Mouse (Mus musculus) frontal cortex, postnatal 36 days (tissue): ENCODE data around the gene Tfcp2.

Experiments used
- DNase-seq, 2 experiments: peaks; one replicate each; pipeline ENCODE4 v3.0.0; 2022; ENCODE audit warnings: low spot score in 2 of 2

The Tfcp2 gene

DNA sequence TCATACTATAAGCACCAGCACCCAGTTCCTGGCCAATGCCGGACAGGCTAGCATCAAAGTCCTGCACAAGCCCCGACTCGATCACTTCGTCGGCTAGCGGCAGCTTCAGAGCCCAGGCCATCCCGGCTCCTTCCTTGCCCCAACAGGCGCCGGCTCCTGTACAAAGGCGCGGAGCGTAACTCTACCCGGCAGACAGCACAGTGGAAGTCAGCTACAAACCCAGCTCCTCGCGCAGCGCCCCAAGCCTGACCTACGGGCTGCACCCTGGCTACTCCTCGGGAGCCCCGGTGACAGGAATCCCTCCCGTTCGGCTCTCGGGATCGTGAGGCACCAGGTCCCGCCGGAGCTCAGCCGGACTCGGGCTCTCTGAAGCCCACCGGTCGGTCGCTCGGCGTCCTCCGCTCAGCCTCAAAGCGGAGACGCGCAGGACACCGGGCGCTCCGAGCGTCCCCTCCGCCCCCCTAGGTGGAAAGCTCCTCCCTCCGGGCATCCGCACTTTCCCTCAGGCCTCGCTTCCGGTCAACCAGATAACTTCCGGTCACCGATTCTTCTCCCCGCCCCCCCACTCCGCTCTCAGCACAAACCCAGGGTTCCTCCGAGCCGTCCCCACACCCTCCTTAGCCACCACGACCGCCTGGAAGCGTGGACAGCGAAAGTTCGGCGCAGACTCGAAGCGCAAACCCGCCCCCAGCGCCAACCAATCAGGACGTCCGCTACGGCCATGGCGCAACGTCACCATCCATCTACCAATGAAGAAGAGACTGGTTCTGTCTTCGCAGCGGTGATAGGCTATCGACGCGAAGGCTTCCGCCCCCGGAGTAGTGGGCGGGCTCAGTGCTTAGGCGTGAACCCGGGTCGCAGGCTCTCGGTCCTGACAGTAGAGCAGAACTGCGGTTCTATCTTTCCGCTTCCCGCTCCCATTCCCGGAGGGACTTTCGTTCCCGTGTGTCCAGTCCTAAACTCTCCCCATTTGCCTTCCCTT is at the start of gene Tfcp2:
TSS of gene Tfcp2 (minus strand) at position 683 of the 982 bp plus-strand sequence.
- peak; percentile 99 to 100 for DNase-seq

DNA sequence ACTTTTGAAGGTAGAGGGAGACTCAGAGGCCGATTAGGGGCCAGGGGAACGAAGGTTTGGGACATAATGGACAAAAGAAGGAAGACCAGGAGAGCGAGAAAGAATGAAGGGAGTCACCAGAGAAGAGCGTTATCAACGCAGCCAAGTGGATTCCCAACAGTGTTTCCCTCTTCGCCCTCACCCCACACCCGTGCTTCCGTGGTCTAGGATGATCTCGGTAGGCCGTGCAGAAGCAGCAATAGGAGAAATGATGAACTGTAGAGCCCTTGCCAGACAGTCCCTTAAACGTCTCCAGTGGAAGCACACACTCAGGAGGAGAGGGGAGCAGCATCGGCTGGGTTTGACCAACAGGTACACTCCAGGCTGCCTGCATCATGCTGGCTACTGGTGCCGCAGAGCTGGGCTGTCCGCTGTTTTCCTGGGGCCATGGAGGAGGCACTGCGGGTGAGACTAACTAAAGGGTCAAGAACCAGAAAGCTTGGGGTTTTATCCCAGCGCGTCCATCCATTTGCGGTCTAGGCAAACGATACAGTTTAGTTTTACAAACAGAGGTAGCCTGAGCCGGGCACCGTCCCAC is 49.0 kb upstream of the Tfcp2 start:
- DNase-seq, result no peak

DNA sequence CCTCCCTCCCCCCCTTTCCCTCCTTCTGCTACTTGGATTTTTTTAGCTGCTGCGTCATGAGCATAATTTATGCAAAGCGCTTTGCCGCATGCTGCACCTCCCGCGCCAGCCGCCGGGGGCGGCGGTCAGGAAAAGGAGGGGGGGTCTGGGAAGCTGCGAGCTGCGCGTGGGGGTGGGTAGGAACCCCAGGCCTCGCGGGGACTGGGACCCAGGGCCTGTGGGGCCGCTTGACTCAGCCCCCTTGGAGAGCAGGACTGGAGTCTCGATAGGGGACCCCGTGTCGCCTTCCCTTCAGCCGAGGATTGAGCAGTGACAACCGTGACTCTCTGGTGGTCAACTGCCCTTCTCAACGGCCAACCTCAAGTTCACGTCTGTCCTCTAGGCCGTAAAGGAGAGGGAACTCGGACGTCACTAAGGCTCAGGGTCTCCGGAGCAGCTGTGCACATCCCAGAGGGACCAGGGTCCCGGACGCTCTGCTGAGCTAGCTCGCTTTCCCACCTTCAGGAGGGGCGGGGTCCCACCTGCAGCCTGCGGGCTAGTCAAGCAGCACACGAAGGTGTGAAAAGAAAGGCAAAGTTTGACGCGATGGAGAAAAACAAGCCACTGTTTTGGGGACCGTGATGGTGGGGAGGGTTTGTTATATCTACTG is 48.4 kb upstream of the Tfcp2 start:
- DNase-seq, result peak; percentile 62 to 70

DNA sequence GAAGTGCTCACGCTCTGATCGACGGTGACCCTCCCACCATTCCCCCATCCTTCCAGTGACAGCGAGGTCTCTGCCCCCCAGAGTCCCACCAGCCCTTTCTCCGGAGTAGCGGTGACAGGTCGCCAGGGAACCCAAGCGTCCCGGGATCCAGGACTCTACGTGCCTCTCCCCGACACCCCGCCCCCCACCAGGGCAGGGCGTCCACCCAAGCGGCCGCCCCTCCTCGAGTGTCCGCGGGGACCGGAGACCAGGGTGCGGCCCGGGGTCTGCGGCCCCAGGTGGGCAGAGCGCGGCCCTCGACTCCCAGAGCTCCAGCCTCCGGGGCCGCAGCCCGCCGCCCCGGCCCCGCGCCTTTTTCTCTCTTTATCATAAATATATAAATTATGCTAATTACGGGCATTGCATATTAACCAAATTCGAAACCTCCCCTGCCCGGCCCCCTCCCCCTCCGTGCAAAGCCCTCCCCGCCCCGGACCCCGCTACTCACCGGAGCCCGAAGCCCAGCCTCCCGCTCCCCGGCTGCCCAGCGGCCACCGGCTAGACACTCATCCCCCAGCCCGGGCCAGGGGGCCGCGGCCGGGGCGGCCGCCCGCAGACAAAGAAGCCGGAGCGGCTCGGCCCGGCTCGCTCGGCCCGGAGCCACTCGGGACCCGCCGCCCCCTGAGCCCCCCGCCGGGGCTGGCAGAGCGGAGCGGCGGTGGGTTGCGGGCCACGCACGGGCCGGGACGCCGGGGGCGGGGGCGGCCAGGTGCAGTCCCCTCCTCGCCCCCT is 47.7 kb upstream of the Tfcp2 start, which contains the start of gene Pou6f1:
TSS of gene Pou6f1 (minus strand) at position 709 of the 771 bp plus-strand sequence.
- peak; percentile 40 to 43 for DNase-seq

DNA sequence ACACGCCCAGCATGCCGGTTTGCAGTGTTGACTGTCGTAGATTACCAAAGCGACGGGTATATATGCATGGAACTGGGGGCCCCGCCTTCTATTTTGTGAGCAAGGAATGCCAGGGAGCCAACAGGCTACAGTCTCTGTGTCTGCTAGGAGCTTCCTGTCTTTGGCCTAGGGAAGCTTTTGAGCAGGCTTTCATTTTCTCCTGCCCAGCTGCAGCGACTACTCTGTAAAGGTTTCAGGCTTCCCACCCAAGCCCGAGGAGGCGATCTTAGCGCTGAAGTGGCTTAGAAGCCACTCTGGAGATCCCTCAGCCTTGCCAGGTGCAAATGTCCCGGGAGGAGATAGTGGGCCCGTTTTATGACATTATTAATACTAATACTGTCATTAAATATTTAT is 47.1 kb upstream of the Tfcp2 start:
- DNase-seq, result peak in 1 of 2 experiments; percentile 41

DNA sequence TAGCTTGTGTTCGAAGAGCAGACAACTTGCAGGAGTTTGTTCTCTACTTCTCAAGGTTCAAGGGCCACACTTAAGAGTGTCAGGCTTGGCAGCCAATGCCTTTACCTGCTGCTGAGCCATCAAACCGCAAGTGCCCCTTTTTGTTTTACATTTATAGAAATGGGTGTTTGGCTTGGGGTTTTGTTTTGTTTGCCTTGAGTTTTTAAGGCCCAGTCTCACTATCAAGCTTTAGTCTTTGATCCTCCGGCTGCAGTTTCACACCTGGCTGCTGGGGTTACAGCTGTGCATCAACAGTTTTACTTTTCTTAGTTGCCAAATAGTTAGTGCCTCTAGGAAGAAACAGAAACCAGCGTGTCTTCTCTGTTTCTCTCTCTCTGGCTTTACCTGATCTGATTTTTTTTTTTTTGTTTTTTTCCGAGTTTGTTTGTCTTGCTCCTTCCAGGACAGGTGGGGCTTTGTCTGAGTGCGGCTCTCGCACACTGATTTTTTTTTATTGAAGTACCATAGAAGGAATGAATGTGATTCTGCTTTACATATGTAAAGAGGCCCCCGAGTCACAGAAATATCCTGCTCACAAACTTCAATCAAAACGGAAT is 46.6 kb upstream of the Tfcp2 start:
- DNase-seq, result no peak

DNA sequence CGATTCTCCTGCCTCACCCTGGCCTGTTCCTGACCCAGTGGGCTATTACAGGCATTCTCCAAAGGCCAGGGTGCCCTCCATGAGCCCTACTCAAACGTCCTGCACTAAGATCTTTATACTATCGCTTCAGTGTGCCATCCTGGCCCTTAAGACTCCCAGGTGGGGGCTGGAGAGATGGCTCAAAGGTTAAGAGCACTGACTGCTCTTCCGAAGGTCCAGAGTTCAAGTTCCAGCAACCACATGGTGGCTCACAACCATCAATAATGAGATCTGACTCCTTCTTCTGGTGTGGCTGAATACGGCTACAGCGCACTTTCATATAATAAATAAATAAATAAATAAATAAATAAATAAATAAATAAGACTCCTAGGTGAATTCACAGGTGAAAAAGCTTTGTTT is 41.0 kb upstream of the Tfcp2 start:
- no peak for DNase-seq

DNA sequence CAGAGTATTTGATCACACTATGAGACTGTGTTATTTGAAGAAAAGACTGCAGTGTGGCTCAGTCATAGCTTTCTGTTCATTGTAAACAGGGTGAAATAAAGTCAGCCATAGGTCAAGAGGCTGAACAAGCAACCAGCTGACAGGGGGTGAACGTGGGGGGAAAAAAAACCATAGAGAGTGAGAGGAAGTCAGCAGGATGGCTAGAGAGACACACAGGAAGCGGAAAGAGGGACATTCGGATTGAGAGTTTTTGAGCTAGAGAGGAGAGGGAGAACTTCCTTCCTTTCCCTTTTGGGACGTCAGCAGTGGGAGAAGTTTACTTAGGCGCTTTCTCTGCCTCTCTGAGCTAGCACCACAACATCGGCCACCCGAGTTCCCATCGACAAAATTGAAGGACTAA is 38.6 kb upstream of the Tfcp2 start:
- DNase-seq, result no peak

DNA sequence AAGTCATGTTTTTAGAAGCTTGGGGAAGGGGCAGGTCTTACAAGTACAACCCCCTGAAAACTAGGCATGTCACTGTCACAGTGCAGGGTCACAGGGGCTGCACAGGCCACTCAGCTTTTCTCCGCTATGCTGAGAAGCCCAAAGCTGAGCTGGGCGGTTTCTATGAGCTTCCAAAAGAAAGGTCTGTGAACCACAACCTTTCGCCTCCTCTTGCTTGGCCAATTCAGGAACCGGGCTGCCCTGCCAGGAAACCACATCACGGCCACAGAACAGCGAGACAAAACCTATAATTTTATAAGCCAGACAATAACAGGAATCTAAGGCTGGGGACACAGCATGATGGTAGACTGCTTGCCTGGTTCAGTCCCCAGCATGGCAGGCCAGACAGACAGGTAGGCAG is 36.5 kb upstream of the Tfcp2 start:
- DNase-seq, result no peak

DNA sequence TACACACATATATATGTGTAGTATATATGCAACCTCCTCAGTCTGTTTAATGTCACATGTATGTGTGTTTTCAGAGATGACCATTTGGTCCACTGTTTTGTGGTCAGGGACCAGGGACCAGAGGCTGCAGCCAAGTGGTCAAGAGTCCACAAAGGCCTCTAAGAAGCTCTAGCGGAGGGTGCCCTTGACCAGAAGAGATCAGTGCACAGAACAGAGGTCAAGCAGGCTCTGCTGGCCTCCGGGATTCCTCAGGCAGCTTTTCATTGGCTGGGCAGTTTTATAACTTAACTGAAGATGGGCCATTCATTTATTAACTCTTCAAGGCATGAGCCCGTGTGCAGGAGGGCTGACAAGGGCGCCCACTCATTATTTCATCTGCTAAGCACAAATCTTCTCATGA is 35.4 kb upstream of the Tfcp2 start:
- no peak for DNase-seq

DNA sequence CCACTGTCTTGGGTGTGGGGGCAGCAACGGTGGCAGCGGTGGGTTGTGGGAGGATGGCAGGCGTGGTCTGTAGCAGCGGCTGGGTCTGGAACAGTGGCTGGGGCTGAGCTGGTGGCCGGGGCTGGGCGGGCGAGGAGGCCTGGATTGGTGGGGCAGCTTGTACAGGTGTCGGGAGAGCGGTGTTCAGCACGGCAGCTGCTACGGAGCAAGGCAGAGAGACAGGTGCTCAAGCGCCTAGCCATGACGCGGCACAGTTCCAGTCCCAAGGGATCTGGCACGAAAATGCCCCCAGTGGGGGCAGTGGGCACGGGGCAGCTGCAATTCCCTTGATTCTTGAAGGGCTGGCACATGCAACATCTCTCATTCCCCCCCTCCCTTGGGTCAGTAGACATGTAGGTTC is 34.1 kb upstream of the Tfcp2 start:
- DNase-seq, result no peak

DNA sequence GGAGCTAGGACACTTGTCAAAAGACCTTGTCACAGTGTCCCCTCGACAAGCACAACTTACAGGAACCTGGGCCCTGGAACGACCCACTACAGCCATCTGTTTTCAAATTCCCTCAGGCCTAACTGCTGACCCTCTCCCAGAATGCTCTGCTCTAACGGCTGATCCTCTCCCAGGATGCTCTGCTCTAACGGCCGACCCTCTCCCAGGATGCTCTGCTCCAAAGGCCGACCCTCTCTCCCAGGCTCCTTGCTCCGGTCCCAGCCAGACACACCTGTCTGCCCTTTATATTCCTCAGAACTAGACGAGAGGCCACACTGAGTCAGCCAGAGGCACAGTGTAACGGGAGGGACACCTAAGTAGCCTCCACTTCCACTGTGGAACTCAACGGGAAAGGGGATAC is 28.3 kb upstream of the Tfcp2 start:
- no peak for DNase-seq

DNA sequence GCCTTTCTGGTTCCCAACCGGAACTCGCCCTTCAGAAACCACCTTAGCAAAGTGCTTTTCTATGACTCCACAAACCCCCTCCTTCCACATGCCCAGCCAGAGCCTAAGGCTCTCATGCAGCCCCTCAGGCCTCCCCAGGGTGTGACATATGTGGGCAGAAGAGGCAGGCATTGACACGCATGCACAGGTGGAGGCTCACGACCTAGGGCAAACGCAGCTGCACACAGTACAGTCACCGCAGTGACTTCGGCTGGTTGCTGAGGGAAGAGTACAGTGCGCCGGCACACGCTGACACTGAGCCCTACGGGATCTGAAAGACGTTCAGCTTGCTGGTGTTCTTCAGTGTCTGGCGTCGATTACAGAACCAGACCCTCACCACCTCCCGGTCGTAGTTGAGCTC is 26.2 kb upstream of the Tfcp2 start:
- DNase-seq, result no peak

DNA sequence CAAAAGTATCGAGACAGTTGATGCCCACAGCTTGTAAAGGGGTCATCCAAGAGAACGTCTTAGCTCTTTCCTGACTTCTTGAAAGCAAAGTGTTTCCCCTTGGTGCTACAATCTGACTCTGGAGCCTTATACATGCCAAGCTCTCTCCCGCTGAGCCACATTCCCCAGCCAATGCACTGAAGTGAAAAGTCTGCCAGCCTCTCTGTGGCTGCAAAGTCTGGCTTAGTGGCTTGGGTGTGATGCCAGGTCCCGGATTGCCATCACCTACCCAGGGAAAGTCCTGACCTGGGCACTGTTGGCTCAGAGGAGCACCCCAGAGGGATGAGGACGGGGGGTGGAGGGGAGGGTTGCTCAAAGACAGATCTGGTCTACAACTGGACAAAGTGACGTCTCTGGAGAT is 25.0 kb upstream of the Tfcp2 start:
- no peak for DNase-seq

DNA sequence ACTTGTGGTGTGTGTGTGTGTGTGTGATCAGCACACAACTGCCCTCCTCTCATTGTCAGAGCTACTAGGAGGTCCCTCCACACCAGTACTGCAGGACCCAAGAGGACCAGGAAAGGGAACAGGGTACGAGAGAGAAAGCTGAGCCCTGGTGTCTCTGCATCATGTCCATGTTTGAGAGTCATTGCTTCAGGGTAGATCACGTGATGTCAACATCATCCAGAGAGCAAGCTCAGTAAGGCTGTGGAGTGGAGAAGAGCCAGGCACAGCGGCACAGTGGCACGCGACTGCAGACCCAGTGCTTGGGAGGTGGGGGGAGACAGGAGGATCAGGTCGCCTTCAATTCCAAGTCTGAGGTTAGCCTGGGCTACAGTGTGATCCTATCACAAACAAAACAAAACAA is 24.6 kb upstream of the Tfcp2 start:
- no peak for DNase-seq

DNA sequence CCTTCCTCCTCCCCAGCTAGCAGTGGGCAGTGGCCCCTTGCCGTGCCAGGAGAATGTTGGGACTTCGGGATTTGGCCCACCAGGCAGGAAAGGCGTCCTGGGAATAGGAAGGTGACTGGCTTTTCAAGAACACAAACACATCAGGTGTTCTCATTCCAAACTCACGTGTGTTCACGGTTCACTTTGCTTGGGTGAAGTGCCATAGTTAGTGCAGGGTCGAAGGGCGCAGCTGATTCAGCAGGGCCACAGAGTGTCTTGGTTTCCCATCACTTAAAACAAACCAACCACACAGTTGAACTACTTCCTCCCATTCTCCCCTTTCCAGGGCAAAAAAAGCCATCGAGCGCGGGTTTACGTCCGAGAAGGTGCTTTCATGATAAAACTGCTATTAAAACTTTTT is 23.6 kb upstream of the Tfcp2 start:
- DNase-seq, result no peak

DNA sequence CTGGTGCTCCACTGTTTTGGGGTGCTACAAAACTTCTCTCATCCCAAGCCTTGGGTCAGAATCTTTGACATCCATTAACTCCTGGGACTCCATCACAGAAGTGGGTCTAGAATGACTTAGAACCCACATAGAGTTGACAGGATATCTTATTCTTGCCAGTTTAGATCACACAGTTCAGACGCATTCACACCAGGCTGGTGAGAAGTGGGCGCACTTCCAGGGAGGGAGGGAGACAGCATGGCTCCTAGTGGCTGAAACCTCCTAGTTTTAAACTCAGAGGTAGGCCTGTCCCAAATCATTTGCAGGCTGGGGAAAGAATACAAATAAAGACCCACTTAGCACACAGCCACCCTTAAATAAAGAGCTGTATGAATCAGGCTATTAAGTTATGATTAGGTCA is 22.6 kb upstream of the Tfcp2 start:
- no peak for DNase-seq

DNA sequence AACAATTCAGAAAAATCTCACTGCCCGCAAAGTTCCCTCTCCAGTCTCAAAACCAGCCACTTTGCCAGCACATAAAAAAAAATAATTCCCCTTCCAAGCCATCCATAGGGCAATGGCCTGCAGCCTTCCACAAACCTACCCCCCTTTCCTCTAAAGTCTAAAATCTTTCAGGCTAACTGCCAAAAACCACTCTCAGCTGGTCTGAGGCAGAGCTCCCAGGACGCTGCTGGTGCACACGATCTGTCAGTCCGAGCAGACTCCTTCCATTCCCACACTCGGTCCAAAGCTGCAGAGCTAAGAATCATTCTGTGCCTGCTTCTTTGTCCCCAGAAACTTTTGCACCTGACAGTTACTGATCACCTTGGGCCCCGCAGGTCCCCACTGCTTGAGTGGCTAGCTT is 22.1 kb upstream of the Tfcp2 start:
- no peak for DNase-seq

DNA sequence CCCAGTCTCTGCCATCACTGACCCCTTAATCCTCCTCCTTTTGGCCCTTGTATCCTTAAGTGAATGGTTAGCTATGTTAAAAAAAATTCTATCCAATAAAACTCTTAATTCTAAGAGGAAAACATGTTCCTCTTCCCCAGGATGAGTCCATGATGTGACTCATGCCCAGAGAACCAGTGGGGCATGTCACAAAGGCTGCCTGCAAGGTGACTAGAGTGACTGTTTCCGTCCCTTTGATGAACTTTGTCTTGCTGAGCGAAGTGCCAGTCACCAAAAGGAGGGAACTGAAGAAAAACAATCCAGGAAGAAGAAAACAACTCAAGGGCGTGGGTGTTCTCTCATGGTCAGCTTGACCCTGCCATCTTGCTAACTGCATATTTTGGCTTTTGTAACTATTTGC is 17.4 kb upstream of the Tfcp2 start:
- DNase-seq, result no peak

DNA sequence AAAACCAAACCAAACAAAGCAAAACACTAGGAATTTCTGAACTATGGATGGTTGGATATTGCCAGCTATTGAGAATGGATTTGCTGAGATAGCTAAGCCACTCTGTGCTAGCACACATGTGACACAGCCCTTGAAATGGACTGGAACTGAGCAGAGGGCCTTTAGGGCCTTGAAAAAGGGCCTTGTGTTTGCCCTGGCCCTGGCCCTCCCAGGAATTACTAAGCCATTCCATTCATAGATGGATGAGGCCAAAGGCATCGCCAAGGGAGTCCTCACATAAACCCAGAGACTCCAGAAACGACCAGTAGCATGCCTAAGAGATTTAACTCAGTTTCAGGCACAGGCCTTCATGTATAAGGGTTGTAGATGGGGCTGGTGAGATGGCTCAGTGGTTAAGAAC is 14.7 kb upstream of the Tfcp2 start:
- DNase-seq, result no peak

DNA sequence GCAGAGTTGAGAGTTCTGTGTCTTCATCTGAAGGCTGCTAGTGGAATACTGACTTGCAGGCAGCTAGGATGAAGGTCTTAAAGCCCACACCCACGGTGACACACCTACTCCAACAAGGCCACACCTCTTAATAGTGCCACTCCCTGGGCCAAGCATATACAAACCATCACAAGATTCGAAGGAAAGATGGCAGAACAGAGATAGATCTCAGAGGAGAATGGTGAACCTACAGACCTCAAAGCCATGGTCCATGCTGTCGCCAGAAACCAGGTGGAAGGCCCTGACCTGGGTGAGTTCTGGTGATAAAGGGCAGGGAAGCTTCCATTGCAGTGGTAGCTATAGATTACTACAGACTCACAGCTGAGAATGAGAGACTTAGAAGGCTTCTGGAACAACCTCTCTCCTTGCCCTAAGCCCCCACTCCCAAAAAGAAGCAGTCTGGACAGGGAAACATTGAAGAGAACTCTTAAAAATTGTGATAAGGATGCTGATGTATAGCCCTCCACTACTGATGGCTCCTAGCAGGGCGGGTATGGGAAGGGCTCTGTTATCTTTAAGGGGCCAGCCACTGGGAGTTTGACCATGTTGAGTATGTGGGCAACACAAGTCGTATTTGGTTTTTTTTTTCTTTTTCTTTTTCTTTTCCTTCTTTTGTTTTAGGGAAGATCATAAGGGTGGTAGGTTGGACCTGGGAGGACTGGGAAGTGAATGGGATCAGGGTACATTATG is 6.1 kb upstream of the Tfcp2 start:
- DNase-seq, result no peak
